Mouse (Mus musculus) urinary bladder, adult 2 months (tissue): ENCODE measurements around the gene Gm20662. TPM values are rescaled to one million over a fixed set of nuclear protein-coding genes. Genes with fewer than 3 reads are reported as not detected.

Experiments used
- DNase-seq: peaks from one replicate; pipeline ENCODE4 v3.0.0; 2022; ENCODE audit warnings: low spot score
- polyA plus RNA-seq: library from polyadenylated mRNA; depleted of rRNA; stranded (reverse); fragments of >200 nt; gene quantifications from 2 replicates; pipeline ENCODE4 v1.2.3, GENCODE M21; 2012; rRNA removed

Gm20662 gene
- polyA plus RNA-seq, 1 experiment: 2.5 TPM

DNA sequence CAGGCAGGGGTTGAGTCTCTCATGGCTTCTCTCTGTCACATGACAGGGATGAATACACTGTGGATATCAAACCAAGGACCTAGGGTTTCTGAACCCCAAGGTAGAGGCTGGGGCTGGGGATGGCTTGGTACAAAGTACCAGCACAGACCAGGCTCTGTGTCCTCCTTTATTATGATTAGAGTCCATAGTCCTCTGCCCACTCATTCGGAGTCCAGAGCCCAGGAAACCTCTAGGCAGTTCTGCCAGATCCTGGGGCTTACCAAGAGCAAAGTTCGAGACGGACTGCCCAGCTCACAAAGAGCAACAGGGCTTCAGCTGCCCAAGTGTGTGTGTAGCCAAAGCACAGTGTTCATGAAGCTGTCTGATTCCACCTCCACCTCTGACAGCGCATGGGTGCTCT is 89.1 kb downstream of the Gm20662 start:
- DNase-seq: no peak

GRCm38 (mm10) chr9:108090611-108091120 is 94.5 kb downstream of the Gm20662 start:
- DNase-seq: no peak

DNA sequence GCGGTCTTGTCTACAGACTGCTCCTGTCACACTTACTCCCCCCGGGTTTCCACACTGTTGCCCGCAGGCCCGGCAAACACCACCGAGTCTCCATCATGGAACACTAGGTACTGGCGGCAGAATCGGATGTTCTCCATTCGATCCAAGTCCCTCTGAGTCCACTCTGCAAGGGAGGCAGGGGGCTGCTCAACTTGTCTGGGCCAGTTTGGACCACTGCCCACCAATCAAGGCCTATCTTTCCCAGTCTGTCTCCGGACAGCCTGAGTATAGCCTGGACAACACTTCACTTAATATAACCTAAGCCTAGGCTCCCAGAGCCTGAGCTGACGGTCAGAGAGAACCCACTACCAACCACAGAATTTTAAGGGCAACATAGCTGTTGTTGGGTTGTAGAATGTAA is 97.4 kb downstream of the Gm20662 start:
- DNase-seq: no peak

GRCm38 (mm10) chr9:108094184-108094941 is 98.2 kb downstream of the Gm20662 start, which contains the start of gene Apeh:
Gene Apeh (minus strand): TSS chr9:108094606.
- peak; percentile 81 for DNase-seq

Other genes starting within 250 kb of the Gm20662 start
- 105 and 116 TPM in 2 replicates for gene Rbm5, start 225.4 kb upstream of the Gm20662 start, polyA plus RNA-seq
- gene Rbm6, start 123.1 kb upstream of the Gm20662 start, polyA plus RNA-seq: 52.9 and 53.1 TPM in 2 replicates
- gene Mon1a, start 108.2 kb upstream of the Gm20662 start, polyA plus RNA-seq: 33.2 and 35.4 TPM in 2 replicates
- 39.2 and 55.3 TPM in 2 replicates for gene Mst1r, start 89.5 kb upstream of the Gm20662 start, polyA plus RNA-seq
- gene Actl11, start 67.9 kb upstream of the Gm20662 start, polyA plus RNA-seq: not detected in 2 replicates
- 0.12 and 0.15 TPM in 2 replicates for gene Camkv, start 60.7 kb upstream of the Gm20662 start, polyA plus RNA-seq
- 0.59 and 1.1 TPM in 2 replicates for gene Traip, start 46.2 kb upstream of the Gm20662 start, polyA plus RNA-seq
- gene Uba7, start 20.8 kb upstream of the Gm20662 start, polyA plus RNA-seq: 62.1 and 75.1 TPM in 2 replicates
- gene Gm20661, start 13.3 kb upstream of the Gm20662 start, polyA plus RNA-seq: 0.19 and 0.39 TPM in 2 replicates
- gene Inka1, start 10.5 kb upstream of the Gm20662 start, polyA plus RNA-seq: 8.6 and 11.0 TPM in 2 replicates
- 0.80 and 0.93 TPM in 2 replicates for gene Cdhr4, start 3.9 kb upstream of the Gm20662 start, polyA plus RNA-seq
- gene Ip6k1, start 6.2 kb downstream of the Gm20662 start, polyA plus RNA-seq: 84.3 and 90.7 TPM in 2 replicates
- gene Gmppb, start 52.9 kb downstream of the Gm20662 start, polyA plus RNA-seq: 18.8 and 23.9 TPM in 2 replicates
- 2.3 and 2.6 TPM in 2 replicates for gene Amigo3, start 56.8 kb downstream of the Gm20662 start, polyA plus RNA-seq
- gene Mst1, start 84.1 kb downstream of the Gm20662 start, polyA plus RNA-seq: 5.6 and 6.2 TPM in 2 replicates
- gene Rnf123, start 87.0 kb downstream of the Gm20662 start, polyA plus RNA-seq: 54.6 and 60.6 TPM in 2 replicates
- gene Apeh, start 98.3 kb downstream of the Gm20662 start, polyA plus RNA-seq: 58.4 and 64.1 TPM in 2 replicates
- gene Bsn, start 194.0 kb downstream of the Gm20662 start, polyA plus RNA-seq: 0.41 and 0.44 TPM in 2 replicates